Mouse (Mus musculus) lung, adult 10 weeks (tissue): Measurements from ENCODE around the gene Lrrfip1. TPM values are rescaled to one million over a fixed set of nuclear protein-coding genes. Genes with fewer than 3 reads are reported as not detected.

Experiments
- polyA plus RNA-seq: library from polyadenylated mRNA; stranded (reverse); fragments of 350-450 nt; fragmentation: Illumina TruSeq; extraction: RNeasy Lipid Tissue Mini Kit (QIAGEN cat#74804); gene quantifications from one replicate; pipeline ENCODE4 v1.2.3, GENCODE M21; 2014; ENCODE audit warnings: low read depth, low replicate concordance; ENCODE audit not compliant: insufficient read depth

Lrrfip1 gene
- polyA plus RNA-seq: 51.1 TPM

GRCm38 (mm10) chr1:90998268-90998890 is at the start of gene Lrrfip1:
Lrrfip1 (plus strand) TSS chr1:90998737.

GRCm38 (mm10) chr1:90952808-90953207 is 45.7 kb upstream of the Lrrfip1 start, which contains the start of gene Prlh:
Prlh (plus strand) TSS chr1:90953108.

GRCm38 (mm10) chr1:90969347-90969784 is 29.2 kb upstream of the Lrrfip1 start, which contains the start of gene Rab17:
Rab17 (minus strand) TSS chr1:90969661.

GRCm38 (mm10) chr1:91144813-91145212 is 146.3 kb downstream of the Lrrfip1 start, which contains the start of gene Rbm44:
Rbm44 (plus strand) TSS chr1:91145089.

Other genes with a start within 250 kb of the Lrrfip1 start
- 29.8 TPM for gene Col6a3, start 154.8 kb upstream of the Lrrfip1 start, polyA plus RNA-seq
- gene Mlph, start 83.7 kb upstream of the Lrrfip1 start, polyA plus RNA-seq: 5.9 TPM
- not detected for gene Prlh, start 45.6 kb upstream of the Lrrfip1 start, polyA plus RNA-seq
- 2.3 TPM for gene Rab17, start 29.1 kb upstream of the Lrrfip1 start, polyA plus RNA-seq
- not detected for gene Rbm44, start 146.4 kb downstream of the Lrrfip1 start, polyA plus RNA-seq
- 32.9 TPM for gene Ramp1, start 181.1 kb downstream of the Lrrfip1 start, polyA plus RNA-seq